Mouse (Mus musculus) forebrain, embryonic 13.5 days (tissue): ENCODE results near the gene Dnajc9. TPM values are rescaled to one million over a fixed set of nuclear protein-coding genes. Genes with fewer than 3 reads are reported as not detected.

Source experiments
- ATAC-seq: fragments of 200-750 bp; cut with Nextera tagmentation; 2 replicates; pipeline ENCODE4 v1.8.0; 2017
- H3K27ac ChIP-seq: fragments of 300-500 bp; sonication (generic); 2 replicates; pipeline ENCODE4 v1.5.1; 2015; ENCODE audit warnings: inconsistent platforms, mild to moderate bottlenecking, moderate library complexity
- H3K27me3 ChIP-seq: fragments of 300-500 bp; sonication (generic); 2 replicates; pipeline ENCODE4 v1.6.1; 2015; ENCODE audit warnings: mild to moderate bottlenecking, inconsistent platforms
- H3K36me3 ChIP-seq: fragments of 300-500 bp; sonication (generic); 2 replicates; pipeline ENCODE4 v1.6.1; 2015; ENCODE audit warnings: mild to moderate bottlenecking, inconsistent platforms; ENCODE audit not compliant: poor library complexity, severe bottlenecking
- H3K4me1 ChIP-seq: fragments of 300-500 bp; sonication (generic); 2 replicates; pipeline ENCODE4 v1.6.1; 2015; ENCODE audit warnings: inconsistent platforms
- H3K4me2 ChIP-seq: fragments of 300-500 bp; sonication (generic); 2 replicates; pipeline ENCODE4 v1.6.1; 2015; ENCODE audit warnings: inconsistent platforms, mild to moderate bottlenecking, moderate library complexity
- H3K4me3 ChIP-seq: fragments of 300-500 bp; sonication (generic); 2 replicates; pipeline ENCODE4 v1.5.1; 2015; ENCODE audit warnings: mild to moderate bottlenecking, inconsistent platforms
- H3K9ac ChIP-seq: fragments of 300-500 bp; sonication (generic); 2 replicates; pipeline ENCODE4 v1.6.1; 2015; ENCODE audit warnings: mild to moderate bottlenecking, inconsistent platforms
- H3K9me3 ChIP-seq: fragments of 300-500 bp; sonication (generic); replicated peaks from 2 replicates; pipeline ENCODE4 v1.6.1; 2016; ENCODE audit warnings: inconsistent platforms
- WGBS: fragments of 180-500 bp; shearing (Covaris S2); methylation state at CpG from one replicate; pipeline ENCODE4 v1.1.7; 2015; 5-methylcytosine and 5-hydroxymethylcytosine counted together
- polyA plus RNA-seq: library from polyadenylated mRNA; unstranded; fragments of >200 nt; fragmentation: Nextera tagmentation; extraction: Ambion mirVana; gene quantifications from 2 replicates; pipeline ENCODE4 v1.2.1, GENCODE M21; 2015

The Dnajc9 gene
- polyA plus RNA-seq, 1 experiment from 2014 or later: 270 TPM

- no peak overlapping the region for H3K4me3 ChIP-seq
- H3K27me3 ChIP-seq: no peaks in the 10 kb centered on the region
- no peak overlapping the region for H3K4me2 ChIP-seq
- H3K4me1 ChIP-seq: peaks cover 18% of the 10 kb centered on the region
- H3K9me3 ChIP-seq: no peaks in the 10 kb centered on the region
- no peak overlapping the region for H3K9ac ChIP-seq
- ATAC-seq: no peak
- no peak overlapping the region for H3K27ac ChIP-seq
- 85% methylated on average over 4 of the region's 4 CpGs for WGBS
- H3K36me3 ChIP-seq: peaks cover 17% of the 10 kb centered on the region
Measured at GRCm38 (mm10) chr14:20392326-20392725, 3.6 kb upstream of the Dnajc9 start.

DNA sequence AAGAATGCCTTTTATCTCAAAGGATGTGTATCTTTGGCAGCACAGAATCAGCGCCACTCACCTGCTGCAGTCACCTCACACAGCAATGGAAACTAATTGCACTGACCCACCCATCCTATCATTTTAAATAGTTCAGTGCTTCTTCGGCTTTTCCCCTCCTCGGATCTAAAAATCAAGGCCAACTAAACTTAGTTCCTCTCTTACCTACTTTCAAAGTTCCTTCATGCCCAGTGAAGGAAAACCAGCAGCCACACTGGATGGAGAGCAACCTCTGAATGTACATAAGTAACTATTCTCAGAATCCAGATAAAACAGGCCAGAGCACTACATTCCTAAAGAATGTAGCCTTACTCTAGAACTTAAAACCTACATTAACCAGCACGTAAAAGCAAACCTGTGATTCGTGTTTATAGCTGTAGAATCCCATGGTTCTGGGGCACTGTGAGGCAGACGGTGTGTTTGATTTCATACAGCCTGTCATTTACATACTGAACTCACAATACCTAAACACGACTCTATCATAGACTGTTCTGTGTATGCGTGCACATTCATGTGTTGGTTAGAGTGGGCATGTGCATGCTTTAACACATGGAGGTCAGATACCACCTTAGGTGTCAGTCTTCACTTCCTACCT, 853 bp upstream of the Dnajc9 start:
- Histone ChIP-seq H3K9ac (no peak overlapping the region), H3K4me2 (peak overlapping the region; percentile 82), H3K9me3 (no peaks in the 10 kb centered on the region), H3K36me3 (peaks cover 40% of the 10 kb centered on the region), H3K4me1 (peaks cover 40% of the 10 kb centered on the region), H3K27me3 (no peaks in the 10 kb centered on the region), H3K27ac (no peak overlapping the region), H3K4me3 (peak overlapping the region; percentile 85)
- WGBS: 87% methylated on average over 8 of the region's 8 CpGs
- ATAC-seq: no peak

DNA sequence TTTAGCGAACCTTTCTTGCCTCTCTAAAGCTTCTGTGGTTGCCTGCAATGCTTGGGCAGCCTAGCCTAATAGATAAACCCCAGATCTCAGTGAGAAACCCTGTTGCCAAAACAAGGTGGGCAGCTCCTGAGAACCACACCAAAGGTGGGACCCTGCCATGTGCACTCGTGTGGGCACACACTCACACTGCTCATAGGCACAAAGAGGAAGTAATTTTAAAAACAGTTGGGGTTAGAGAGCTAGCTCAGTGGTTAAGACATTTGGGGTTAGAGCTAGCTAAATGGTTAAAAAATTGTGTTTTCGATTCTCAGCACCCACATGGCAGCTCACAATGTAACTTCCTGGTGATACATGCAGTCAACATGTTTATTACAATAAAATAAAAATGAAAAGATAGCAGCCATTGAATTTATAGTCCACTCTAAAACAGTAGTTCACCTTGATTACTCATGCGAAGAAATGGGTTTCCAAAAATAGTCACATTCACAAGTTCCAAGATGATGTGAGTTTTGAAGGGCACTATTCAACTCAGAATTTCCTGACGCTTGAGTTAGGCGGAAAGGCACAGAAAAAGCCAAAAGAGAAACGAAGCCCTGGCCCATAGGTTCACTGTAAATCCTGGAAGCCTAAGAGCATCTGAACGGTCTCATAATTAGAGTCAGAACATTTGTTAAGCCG, 8.8 kb downstream of the Dnajc9 start:
- Histone ChIP-seq H3K27me3 (no peaks in the 10 kb centered on the region), H3K4me3 (no peak overlapping the region), H3K4me1 (0 out of 2 replicates have a peak, but pooled peaks cover 5% of the 10 kb centered on the region), H3K36me3 (peaks cover 86% of the 10 kb centered on the region), H3K9me3 (no peaks in the 10 kb centered on the region), H3K9ac (no peak overlapping the region), H3K27ac (no peak overlapping the region), H3K4me2 (no peak overlapping the region)
- ATAC-seq: no peak
- WGBS: 92% methylated on average over 9 of the region's 9 CpGs

GRCm38 (mm10) chr14:20379087-20379640, 9.5 kb downstream of the Dnajc9 start:
- H3K27me3 ChIP-seq: no peaks in the 10 kb centered on the region
- no peak overlapping the region for H3K9ac ChIP-seq
- H3K9me3 ChIP-seq: no peaks in the 10 kb centered on the region
- H3K4me3 ChIP-seq: no peak overlapping the region
- peaks cover 82% of the 10 kb centered on the region for H3K36me3 ChIP-seq
- ATAC-seq: no peak
- H3K27ac ChIP-seq: no peak overlapping the region
- H3K4me2 ChIP-seq: no peak overlapping the region
- H3K4me1 ChIP-seq: no peaks in the 10 kb centered on the region
- WGBS: 92% methylated on average over 5 of the region's 5 CpGs

GRCm38 (mm10) chr14:20378313-20379061, 10.2 kb downstream of the Dnajc9 start:
- ATAC-seq: no peak
- no peaks in the 10 kb centered on the region for H3K27me3 ChIP-seq
- no peak overlapping the region for H3K4me2 ChIP-seq
- H3K27ac ChIP-seq: no peak overlapping the region
- H3K4me1 ChIP-seq: no peaks in the 10 kb centered on the region
- H3K9me3 ChIP-seq: no peaks in the 10 kb centered on the region
- WGBS: 41% methylated on average over 13 of the region's 13 CpGs
- no peak overlapping the region for H3K4me3 ChIP-seq
- H3K36me3 ChIP-seq: peaks cover 82% of the 10 kb centered on the region
- no peak overlapping the region for H3K9ac ChIP-seq

DNA sequence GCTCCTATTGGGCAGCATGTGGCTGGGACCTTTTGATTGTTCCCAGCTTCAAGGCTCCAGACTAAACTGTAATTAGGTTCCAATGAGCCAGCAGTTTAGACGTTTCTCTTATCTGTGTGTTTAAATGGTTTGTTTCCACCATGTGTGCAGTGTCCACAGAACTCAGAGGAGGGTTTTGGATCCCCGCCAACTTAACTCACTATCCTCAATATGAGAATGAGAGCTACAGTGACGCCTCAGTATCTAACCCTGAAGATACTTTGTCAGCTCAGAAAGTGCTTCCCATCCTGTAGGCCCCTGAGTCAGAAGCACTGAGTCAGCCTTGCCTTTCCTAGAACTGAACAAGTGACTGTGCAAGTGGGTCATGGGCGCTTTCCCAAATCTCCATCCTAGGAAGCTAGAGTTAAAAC, 11.6 kb downstream of the Dnajc9 start:
- H3K36me3 ChIP-seq: peaks cover 82% of the 10 kb centered on the region
- ATAC-seq: no peak
- H3K4me2 ChIP-seq: no peak overlapping the region
- H3K27me3 ChIP-seq: no peaks in the 10 kb centered on the region
- no peaks in the 10 kb centered on the region for H3K4me1 ChIP-seq
- H3K4me3 ChIP-seq: no peak overlapping the region
- 78% methylated on average over 4 of the region's 4 CpGs for WGBS
- H3K27ac ChIP-seq: no peak overlapping the region
- H3K9me3 ChIP-seq: no peaks in the 10 kb centered on the region
- H3K9ac ChIP-seq: no peak overlapping the region

DNA sequence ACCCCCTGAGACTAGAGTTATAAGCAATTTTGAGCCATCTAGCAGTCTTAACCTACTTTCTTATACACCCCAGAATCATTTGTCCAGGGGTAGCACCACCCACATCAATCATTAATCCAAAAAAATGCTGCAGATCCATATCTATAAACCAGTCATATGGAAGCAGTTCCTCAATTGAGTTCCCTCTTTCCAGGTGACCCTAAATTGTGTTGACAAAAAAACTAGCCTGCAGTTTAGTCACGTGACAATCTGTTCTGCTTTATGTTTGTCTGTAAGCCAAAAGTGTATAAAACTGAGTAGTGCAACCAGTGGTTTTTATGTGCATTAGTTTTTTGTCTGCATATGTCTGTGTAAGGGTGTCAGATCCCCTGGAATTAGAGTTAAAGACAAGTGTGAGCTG, 16.9 kb downstream of the Dnajc9 start:
- 92% methylated on average over 1 of the region's 1 CpGs for WGBS
- no peak for ATAC-seq
- peaks cover 74% of the 10 kb centered on the region for H3K36me3 ChIP-seq

GRCm38 (mm10) chr14:20370798-20371197, 17.9 kb downstream of the Dnajc9 start:
- no peak for ATAC-seq
- 91% methylated on average over 7 of the region's 7 CpGs for WGBS
- H3K4me3 ChIP-seq: no peak overlapping the region
- H3K4me1 ChIP-seq: no peaks in the 10 kb centered on the region
- H3K36me3 ChIP-seq: peaks cover 72% of the 10 kb centered on the region
- no peak overlapping the region for H3K4me2 ChIP-seq
- no peaks in the 10 kb centered on the region for H3K9me3 ChIP-seq
- H3K27ac ChIP-seq: no peak overlapping the region
- no peaks in the 10 kb centered on the region for H3K27me3 ChIP-seq
- no peak overlapping the region for H3K9ac ChIP-seq

More for the DNA sequence above, 16.9 kb downstream of the Dnajc9 start:
- no peaks in the 10 kb centered on the region for H3K9me3 ChIP-seq
- H3K4me3 ChIP-seq: no peak overlapping the region
- H3K27me3 ChIP-seq: no peaks in the 10 kb centered on the region
- no peaks in the 10 kb centered on the region for H3K4me1 ChIP-seq
- no peak overlapping the region for H3K4me2 ChIP-seq
- no peak overlapping the region for H3K9ac ChIP-seq
- H3K27ac ChIP-seq: no peak overlapping the region

DNA sequence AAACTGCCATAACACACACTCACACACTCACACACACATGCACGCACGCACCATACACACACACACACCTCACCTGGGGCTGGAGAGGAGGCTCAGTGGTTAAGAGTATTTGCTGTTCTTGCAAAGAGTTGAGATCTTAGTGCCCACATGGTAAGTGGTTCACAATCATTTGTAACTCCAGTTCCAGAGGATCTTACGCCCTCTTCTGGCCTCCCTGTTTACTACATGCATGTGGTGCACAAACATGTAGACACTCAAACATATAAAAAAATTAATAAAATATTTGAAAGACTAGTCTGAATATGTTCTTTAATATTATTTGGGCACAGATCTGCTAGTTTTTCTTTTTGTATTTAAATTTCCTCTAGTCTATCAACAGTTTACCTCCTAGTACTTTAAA, 20.4 kb downstream of the Dnajc9 start:
- 93% methylated on average over 3 of the region's 3 CpGs for WGBS

GRCm38 (mm10) chr14:20363230-20363629, 25.5 kb downstream of the Dnajc9 start:
- Histone ChIP-seq H3K27me3 (no peaks in the 10 kb centered on the region), H3K4me1 (no peaks in the 10 kb centered on the region), H3K4me2 (no peak overlapping the region), H3K4me3 (no peak overlapping the region), H3K36me3 (peaks cover 90% of the 10 kb centered on the region), H3K9ac (no peak overlapping the region), H3K27ac (no peak overlapping the region), H3K9me3 (no peaks in the 10 kb centered on the region)
- 93% methylated on average over 4 of the region's 4 CpGs for WGBS
- ATAC-seq: no peak

More for the DNA sequence above, 20.4 kb downstream of the Dnajc9 start:
- no peak overlapping the region for H3K4me3 ChIP-seq
- no peaks in the 10 kb centered on the region for H3K27me3 ChIP-seq
- peaks cover 77% of the 10 kb centered on the region for H3K36me3 ChIP-seq
- no peaks in the 10 kb centered on the region for H3K4me1 ChIP-seq
- no peak overlapping the region for H3K27ac ChIP-seq
- H3K4me2 ChIP-seq: no peak overlapping the region
- no peak for ATAC-seq
- H3K9me3 ChIP-seq: no peaks in the 10 kb centered on the region
- H3K9ac ChIP-seq: no peak overlapping the region

GRCm38 (mm10) chr14:20347991-20348541, 40.6 kb downstream of the Dnajc9 start, which contains the start of the genes Ecd and Fam149b:
Ecd (minus strand) TSS chr14:20348121.
Fam149b (plus strand) TSS chr14:20348162.
- H3K27ac ChIP-seq: peak within 1 kb of the TSS; percentile 91
- H3K4me1 ChIP-seq: peaks cover 27% of the 10 kb centered on the region
- WGBS: under 1% methylated on average over 42 of the region's 42 CpGs
- H3K4me2 ChIP-seq: peak within 1 kb of the TSS; percentile 82
- no peaks in the 10 kb centered on the region for H3K27me3 ChIP-seq
- peak within 1 kb of the TSS; percentile 96 for H3K9ac ChIP-seq
- H3K4me3 ChIP-seq: peak within 1 kb of the TSS; percentile 90
- peak; percentile 100 for ATAC-seq
- H3K9me3 ChIP-seq: no peaks in the 10 kb centered on the region
- peaks cover 36% of the 10 kb centered on the region for H3K36me3 ChIP-seq
